In genomic region chr5:135727871-135728270, GRCm38 (mm10) we compare ENCODE assay signal across 22 mouse cellular contexts. TPM values are rescaled to one million over a fixed set of nuclear protein-coding genes. Genes with fewer than 3 reads are reported as not detected.
"Had no signal": no experiment of that assay in that cellular context is flagged by ENCODE, and none has a peak within 500 bp of the region (broad histone marks: within the 10 kb centered on the region; RNA-seq: fewer than 3 reads in every experiment).

No protein-coding gene starts in this region.

- H3K27me3 ChIP-seq: stomach, embryonic 15.5 days had no signal

- ATAC-seq: lung, postnatal 0 days had no signal

- H3K27ac ChIP-seq: liver, embryonic 14.5 days; macrophage; stomach, embryonic 15.5 days had no signal

- H3K4me2 ChIP-seq: liver, embryonic 11.5 days; lung, embryonic 14.5 days; stomach, embryonic 15.5 days had no signal

- DNase-seq: kidney, adult 9 months; kidney, postnatal 14 days; kidney, postnatal 4 days; liver, postnatal 0 days; lung, embryonic 14.5 days; midbrain, embryonic 14.5 days; retina, postnatal 1 day; right cerebral cortex, postnatal 25 days; spleen, adult 18-20 months; thymus, adult 18-20 months; thymus, postnatal 36 days had no signal

- H3K9me3 ChIP-seq: stomach, embryonic 15.5 days had no signal

- H3K4me3 ChIP-seq: stomach, embryonic 15.5 days had no signal

- H3K9ac ChIP-seq: liver, embryonic 14.5 days; liver, postnatal 0 days; lung, embryonic 14.5 days; stomach, embryonic 15.5 days had no signal

RNA-seq across cellular contexts. Expression of gene Styxl1, which starts 50.3 kb away (rescaled TPM):
- total RNA-seq: layer of hippocampus, adult 18-20 months; left cerebral cortex, postnatal 25 days; midbrain, postnatal 0 days had no signal
- polyA plus RNA-seq: intestine, embryonic 14.5 days; limb, embryonic 11.5 days; lung, embryonic 14.5 days; macrophage; neural tube, embryonic 11.5 days had no signal
